Mouse (Mus musculus): ENCODE measurements around the gene C1qtnf2. TPM values are rescaled to one million over a fixed set of nuclear protein-coding genes. Genes with fewer than 3 reads are reported as not detected.

The C1qtnf2 gene
- total RNA-seq, 2 experiments from 2014 or later = 11.7 to 13.7 TPM

GRCm38 (mm10) chr11:43481672-43482522, 7.8 kb downstream of the C1qtnf2 start:
- DNase-seq = no peak
- intact Hi-C loops (cut with DNase I) = no loop called here

- intact Hi-C loops (cut with DNase I) = no loop called here
- DNase-seq = no peak
Measured at GRCm38 (mm10) chr11:43483122-43483792, 9.2 kb downstream of the C1qtnf2 start.

- DNase-seq = no peak
- intact Hi-C loops (cut with DNase I) = no loop called here
Measured at GRCm38 (mm10) chr11:43484057-43484456, 10.0 kb downstream of the C1qtnf2 start.

GRCm38 (mm10) chr11:43484652-43485051, 10.6 kb downstream of the C1qtnf2 start:
- intact Hi-C loops (cut with DNase I) = no loop called here

GRCm38 (mm10) chr11:43485855-43486254, 11.8 kb downstream of the C1qtnf2 start:
- intact Hi-C loops (cut with DNase I) = no loop called here
- no peak for DNase-seq

More at GRCm38 (mm10) chr11:43484652-43485051, 10.6 kb downstream of the C1qtnf2 start:
- DNase-seq = peak; percentile 21

GRCm38 (mm10) chr11:43492663-43493062, 18.6 kb downstream of the C1qtnf2 start:
- peak; percentile 81 for DNase-seq
- intact Hi-C loops (cut with DNase I) = loop anchor here (5.0 to 10.0 kb wide), 3 partner anchors 120 to 252 kb away; partner anchors contain the start of gene Ttc1

GRCm38 (mm10) chr11:43493815-43494409, 19.8 kb downstream of the C1qtnf2 start:
- peak; percentile 82 for DNase-seq
- intact Hi-C loops (cut with DNase I) = loop anchor here (5.0 to 10.0 kb wide), 3 partner anchors 118 to 251 kb away; partner anchors contain the start of gene Ttc1

- intact Hi-C loops (cut with DNase I) = loop anchor here (10.0 kb wide), 1 partner anchor 250 kb away; the partner anchor contains the start of gene Ttc1
- peak; percentile 49 for DNase-seq
Measured at GRCm38 (mm10) chr11:43495037-43495436, 21.0 kb downstream of the C1qtnf2 start.

- intact Hi-C loops (cut with DNase I) = loop anchor here (10.0 kb wide), 1 partner anchor 249 kb away; the partner anchor contains the start of gene Ttc1
Measured at GRCm38 (mm10) chr11:43495532-43495931, 21.5 kb downstream of the C1qtnf2 start.

GRCm38 (mm10) chr11:43501256-43501655, 27.2 kb downstream of the C1qtnf2 start:
- no peak for DNase-seq
- intact Hi-C loops (cut with DNase I) = no loop called here

More at GRCm38 (mm10) chr11:43495532-43495931, 21.5 kb downstream of the C1qtnf2 start:
- peak; percentile 63 for DNase-seq

- peak; percentile 56 for DNase-seq
- intact Hi-C loops (cut with DNase I) = no loop called here
Measured at GRCm38 (mm10) chr11:43505188-43505587, 31.1 kb downstream of the C1qtnf2 start.

GRCm38 (mm10) chr11:43507976-43508375, 33.9 kb downstream of the C1qtnf2 start:
- peak; percentile 58 for DNase-seq
- intact Hi-C loops (cut with DNase I) = no loop called here

- DNase-seq = no peak
- intact Hi-C loops (cut with DNase I) = no loop called here
Measured at GRCm38 (mm10) chr11:43509878-43510277, 35.8 kb downstream of the C1qtnf2 start.

- intact Hi-C loops (cut with DNase I) = no loop called here
- no peak for DNase-seq
Measured at GRCm38 (mm10) chr11:43512661-43513190, 38.6 kb downstream of the C1qtnf2 start.

GRCm38 (mm10) chr11:43516344-43517021, 42.4 kb downstream of the C1qtnf2 start:
- peak; percentile 70 for DNase-seq

GRCm38 (mm10) chr11:43517641-43518040, 43.6 kb downstream of the C1qtnf2 start:
- peak; percentile 80 for DNase-seq
- intact Hi-C loops (cut with DNase I) = no loop called here

More at GRCm38 (mm10) chr11:43516344-43517021, 42.4 kb downstream of the C1qtnf2 start:
- intact Hi-C loops (cut with DNase I) = no loop called here

GRCm38 (mm10) chr11:43518086-43518485, 44.0 kb downstream of the C1qtnf2 start:
- DNase-seq = no peak
- intact Hi-C loops (cut with DNase I) = no loop called here

GRCm38 (mm10) chr11:43518821-43519220, 44.7 kb downstream of the C1qtnf2 start:
- peak; percentile 72 for DNase-seq
- intact Hi-C loops (cut with DNase I) = no loop called here

- intact Hi-C loops (cut with DNase I) = no loop called here
- DNase-seq = no peak
Measured at GRCm38 (mm10) chr11:43520521-43520920, 46.4 kb downstream of the C1qtnf2 start.

GRCm38 (mm10) chr11:43528078-43528682, 54.1 kb downstream of the C1qtnf2 start:
- intact Hi-C loops (cut with DNase I) = no loop called here
- no peak for DNase-seq
